Mouse (Mus musculus): ENCODE results near the gene Golm1. TPM values are rescaled to one million over a fixed set of nuclear protein-coding genes. Genes with fewer than 3 reads are reported as not detected.
"Not testable (repeated sequence)": the region's sequence is repeated elsewhere in the genome, so short reads cannot be mapped to it uniquely, and the experiment has no call there.

Gene Golm1
- total RNA-seq, 2 experiments from 2014 or later = 9.3 to 10.1 TPM

DNA sequence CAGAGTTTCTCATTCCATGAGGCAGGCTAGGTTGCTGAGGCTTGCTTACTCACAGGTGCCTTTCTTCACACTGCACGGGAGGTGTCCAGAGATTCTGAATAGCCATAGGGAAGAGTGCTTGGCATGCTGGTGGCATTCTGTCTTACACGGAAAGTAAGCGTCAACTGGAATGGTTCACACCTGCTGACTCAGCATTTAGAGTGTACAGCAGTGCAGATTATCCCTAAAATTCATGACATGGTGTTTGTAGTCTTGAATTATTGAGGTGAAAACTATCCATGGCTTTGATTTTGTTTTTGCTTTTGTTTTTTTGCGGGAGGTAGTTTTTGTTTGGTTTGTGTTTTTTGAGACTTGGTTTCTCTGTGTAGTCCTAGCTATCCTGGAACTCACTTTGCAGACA, 65.7 kb downstream of the Golm1 start:
- no peak for DNase-seq
- intact Hi-C loops (cut with DNase I; ENCODE audit: low total_unique reads) = no loop called here

DNA sequence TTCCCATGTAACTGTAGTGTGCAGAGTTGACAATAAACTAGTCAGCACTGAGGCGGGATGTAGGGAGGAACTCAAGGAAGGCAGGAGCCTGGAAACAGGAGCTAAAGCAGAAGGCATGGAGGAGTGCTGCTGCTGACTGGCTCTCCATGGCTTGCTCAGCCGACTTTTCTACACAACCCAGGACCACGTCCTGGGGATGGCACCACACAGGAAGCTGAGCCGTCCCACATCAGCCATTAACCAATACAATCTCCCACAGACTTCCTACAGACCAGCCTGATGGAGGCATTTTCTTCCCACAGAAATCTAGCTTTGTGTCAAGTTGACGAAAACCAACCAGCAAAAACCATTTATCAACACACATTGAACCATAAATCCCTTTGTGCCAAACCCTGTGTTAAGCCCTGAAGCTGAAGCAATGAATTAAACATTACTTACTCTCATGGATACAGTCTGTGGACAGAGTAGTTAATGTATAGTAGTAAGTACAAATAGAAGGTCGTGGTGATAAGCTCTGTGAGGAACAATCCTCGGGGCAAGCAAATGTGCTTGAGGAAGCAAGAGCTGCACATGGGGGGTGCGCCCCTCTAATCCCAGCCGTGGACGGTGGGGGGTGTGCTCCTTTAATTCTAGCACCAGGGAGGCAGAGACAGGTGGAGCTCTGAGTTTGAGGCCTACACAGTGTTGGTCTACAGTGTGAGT, 70.2 kb downstream of the Golm1 start:
- no peak for DNase-seq
- intact Hi-C loops (cut with DNase I; ENCODE audit: low total_unique reads) = no loop called here

DNA sequence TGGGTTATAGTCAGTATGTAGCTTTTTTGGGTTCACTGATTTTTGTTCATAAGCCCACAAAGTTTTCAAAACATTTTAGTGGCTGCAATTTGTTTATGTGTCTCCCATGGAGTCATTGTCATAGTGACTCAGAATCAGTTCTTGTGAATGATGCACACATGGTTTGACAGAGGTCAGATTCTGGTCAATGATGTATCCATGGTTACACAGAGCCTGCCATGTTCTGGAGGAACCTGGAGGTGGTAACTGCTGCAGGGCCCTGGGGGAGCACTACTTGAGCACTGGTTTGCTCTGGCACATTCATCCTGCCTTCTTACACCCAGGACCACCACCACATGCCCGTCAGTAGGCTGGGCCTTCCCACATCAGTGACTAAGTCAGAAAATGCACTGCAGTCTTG, 71.1 kb downstream of the Golm1 start:
- DNase-seq = no peak
- intact Hi-C loops (cut with DNase I; ENCODE audit: low total_unique reads) = no loop called here

DNA sequence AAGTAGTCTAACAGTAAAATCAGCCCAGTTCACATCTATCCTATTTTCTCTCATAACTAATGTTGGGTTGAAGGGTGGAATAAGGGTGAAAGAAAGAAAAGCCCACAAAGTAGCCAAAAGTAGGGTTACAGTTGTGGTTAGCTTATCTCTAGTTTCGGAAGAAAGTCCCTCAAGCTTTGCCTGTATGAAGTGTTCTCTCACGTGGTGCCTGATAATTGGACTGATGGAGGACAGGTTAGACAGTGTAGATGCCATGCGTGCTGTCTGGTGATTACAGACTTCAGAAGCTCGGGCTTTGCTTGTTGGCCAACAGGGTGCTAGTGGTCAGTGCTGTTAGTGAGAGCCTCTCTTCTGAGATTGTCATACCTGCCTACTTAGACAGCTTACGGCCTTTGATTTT, 72.5 kb downstream of the Golm1 start:
- DNase-seq = no peak
- intact Hi-C loops (cut with DNase I; ENCODE audit: low total_unique reads) = no loop called here

DNA sequence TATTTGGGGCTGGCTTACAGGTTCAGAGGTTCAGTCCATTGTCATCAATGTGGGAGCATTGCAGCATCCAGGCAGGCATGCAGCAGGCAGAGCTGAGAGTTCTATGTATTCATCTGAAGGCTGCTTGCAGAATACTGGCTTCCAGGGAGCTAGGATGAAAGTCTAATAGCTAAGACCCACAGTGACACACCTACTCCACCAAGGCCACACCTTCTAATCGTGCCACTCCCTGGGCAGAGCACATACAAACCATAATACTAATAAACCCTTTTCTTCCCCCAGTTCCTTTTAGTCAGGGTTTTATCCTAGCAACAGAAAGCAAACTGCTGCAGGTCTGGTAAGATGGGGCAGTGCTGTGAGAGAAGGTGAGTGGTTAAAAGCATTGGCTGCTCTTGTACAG, 83.0 kb downstream of the Golm1 start:
- DNase-seq = no peak
- intact Hi-C loops (cut with DNase I; ENCODE audit: low total_unique reads) = no loop called here

DNA sequence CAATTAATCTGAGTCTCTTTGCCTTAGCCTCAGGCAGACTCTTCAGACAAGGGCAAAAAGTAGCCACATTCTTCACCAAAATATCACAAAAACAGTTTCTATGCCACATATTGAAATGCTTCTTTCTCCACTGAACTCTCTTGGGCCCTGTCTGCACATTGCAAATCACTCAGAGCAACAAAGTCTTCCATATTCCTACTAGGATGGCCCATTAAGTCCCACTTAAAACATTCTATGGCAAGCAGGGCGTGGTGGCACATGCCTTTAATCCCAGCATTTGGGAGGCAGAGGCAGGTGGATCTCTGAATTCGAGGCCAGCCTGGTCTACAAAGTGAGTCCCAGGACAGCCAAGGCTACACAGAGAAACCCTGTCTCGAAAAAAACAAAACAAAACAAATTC, 83.6 kb downstream of the Golm1 start:
- DNase-seq; intact Hi-C loops (cut with DNase I; ENCODE audit: low total_unique reads): not testable (repeated sequence)

DNA sequence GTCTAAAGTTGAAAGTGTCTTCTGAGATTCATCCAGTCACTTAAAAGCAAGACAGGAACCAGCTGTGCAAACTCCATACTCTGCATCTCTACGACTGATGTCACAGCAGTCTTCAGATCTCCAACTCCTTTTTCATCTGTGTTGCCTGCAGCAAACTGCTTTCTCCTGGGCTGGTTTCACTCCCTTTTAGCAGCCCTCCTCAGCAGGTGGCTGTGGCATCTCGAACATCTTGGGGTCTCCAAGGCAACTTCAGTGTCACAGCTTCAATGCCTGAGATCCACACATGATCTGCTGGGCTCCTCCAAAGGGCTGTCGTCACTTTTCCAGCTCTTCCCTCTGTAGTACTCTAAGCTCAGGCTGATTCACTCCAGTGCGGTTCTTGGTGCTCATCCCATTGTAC, 84.9 kb downstream of the Golm1 start:
- DNase-seq = no peak
- intact Hi-C loops (cut with DNase I; ENCODE audit: low total_unique reads) = no loop called here

DNA sequence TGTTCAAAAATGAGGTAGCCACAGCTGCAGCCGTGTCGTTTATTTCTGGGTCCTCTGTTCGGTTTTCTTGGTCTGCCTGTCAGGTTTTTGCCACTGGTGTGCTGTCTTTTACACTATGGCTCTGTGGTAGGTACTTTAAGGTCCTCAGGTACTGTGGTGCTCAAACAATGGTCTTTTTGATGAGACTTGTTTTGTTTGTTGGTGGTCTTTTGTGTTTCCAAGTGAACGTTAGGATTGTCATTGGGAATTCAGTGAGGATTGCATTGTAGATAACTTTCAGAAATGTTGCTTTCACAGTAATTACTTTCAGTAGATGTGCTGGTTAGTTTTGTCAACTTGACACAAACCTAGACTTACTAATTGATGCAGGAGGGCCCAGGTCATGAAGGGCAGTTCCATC, 85.9 kb downstream of the Golm1 start:
- intact Hi-C loops (cut with DNase I; ENCODE audit: low total_unique reads) = loop anchor here (2.0 kb wide), 2 partner anchors 35 to 73 kb away; no protein-coding TSS in a partner anchor

DNA sequence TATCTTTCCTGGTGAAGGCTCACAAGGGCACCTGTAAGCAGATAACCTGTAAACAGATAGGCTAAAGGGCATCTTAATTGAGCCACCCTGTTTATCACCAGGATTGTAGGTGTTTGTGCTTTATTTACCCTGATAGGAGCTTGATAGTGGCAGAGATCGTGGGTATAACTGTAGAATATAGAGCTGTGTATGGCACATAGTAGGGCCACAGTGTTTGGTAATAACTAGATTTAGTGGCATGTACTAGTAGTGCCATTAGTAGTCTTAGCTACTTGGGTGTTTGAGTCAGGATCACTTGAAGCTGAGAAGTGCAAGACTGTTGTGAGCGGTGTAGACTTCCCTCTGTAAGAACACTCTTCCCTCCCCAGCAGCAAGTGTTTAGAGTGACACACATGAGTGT, 88.4 kb downstream of the Golm1 start:
- DNase-seq = no peak
- intact Hi-C loops (cut with DNase I; ENCODE audit: low total_unique reads) = no loop called here

More for the DNA sequence above, 85.9 kb downstream of the Golm1 start:
- DNase-seq = no peak

DNA sequence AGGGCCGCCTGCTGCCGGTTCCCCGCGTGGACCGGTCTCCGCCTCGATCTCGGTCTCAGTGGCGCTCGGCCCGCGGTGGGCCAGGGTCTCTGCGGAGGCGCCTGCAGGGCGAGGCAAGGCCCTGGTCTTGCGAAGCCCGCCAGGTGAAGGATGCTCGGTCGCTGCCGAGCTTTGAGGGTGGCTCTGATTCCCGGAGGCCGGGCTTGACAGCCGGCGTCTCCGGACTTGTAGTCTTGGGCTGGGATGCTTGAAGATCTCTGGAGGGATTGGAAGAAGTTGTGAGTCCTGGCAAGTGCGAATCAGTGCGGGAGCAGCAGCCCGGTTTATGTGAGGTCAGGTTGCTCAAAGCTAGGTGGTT, 90.0 kb downstream of the Golm1 start:
- no peak for DNase-seq
- intact Hi-C loops (cut with DNase I; ENCODE audit: low total_unique reads) = no loop called here

DNA sequence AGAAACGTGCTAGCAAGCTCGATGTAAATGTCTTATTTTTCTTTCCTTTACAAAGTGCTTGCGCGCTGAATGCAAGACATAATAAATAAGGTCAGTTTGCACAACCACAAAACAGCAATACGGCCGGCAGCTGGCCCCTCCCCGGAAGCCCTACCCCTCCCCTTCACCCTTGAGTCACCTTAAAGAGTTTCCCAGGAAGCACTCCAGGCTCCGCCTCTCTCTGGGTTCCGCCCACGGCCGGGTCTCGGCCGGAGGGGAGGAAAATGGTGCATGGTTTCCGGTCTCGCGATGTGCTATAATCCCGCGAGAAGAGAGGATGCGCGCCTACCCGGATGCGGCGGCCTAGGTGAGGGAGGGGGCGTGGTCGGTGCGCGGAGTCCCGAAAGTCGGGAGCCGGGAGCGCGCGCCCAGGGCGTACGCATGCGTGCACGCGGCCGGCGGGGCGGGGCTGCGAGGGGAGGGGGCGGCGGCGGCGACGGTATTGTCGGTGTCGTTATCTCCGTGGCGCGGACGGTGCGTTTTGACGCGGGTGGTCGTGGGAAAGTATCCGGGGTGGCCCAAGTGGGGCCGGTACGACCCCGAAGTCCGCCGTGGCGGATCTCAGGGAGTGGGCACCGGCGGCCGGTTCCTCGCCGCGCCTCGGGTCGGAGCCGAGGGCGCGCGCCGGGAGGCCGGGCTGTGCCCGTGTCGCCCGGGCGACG, 90.5 kb downstream of the Golm1 start, which contains the start of the genes Agtpbp1 and Naa35:
Agtpbp1 (minus strand) TSS at position 281 of the 701 bp plus-strand sequence.
Naa35 (plus strand) TSS at position 313 of the 701 bp plus-strand sequence.
- intact Hi-C loops (cut with DNase I; ENCODE audit: low total_unique reads) = no loop called here
- DNase-seq = peak; percentile 99

Other genes starting within 250 kb of the Golm1 start
- 10 to 100 TPM; 37.4 to 38.7 TPM for gene Agtpbp1, start 90.6 kb downstream of the Golm1 start, total RNA-seq (2021)
- 10 to 100 TPM; 25.2 to 26.4 TPM for gene Naa35, start 90.6 kb downstream of the Golm1 start, total RNA-seq (2021)
- not detected for gene 4921517D22Rik, start 18.3 kb upstream of the Golm1 start, total RNA-seq (2021)
- gene Spata31d1a, start 34.5 kb upstream of the Golm1 start, total RNA-seq (2021) = not detected
- gene Spata31d1b, start 36.5 kb upstream of the Golm1 start, total RNA-seq (2021) = not detected
- gene Spata31d1d, start 55.9 kb upstream of the Golm1 start, total RNA-seq (2021) = not detected
- gene 1700014D04Rik, start 70.9 kb upstream of the Golm1 start, total RNA-seq (2021) = not detected
- 100 to 1,000 TPM; 107 to 121 TPM for gene Isca1, start 94.0 kb upstream of the Golm1 start, total RNA-seq (2021)
- gene Gm49354, start 106.4 kb upstream of the Golm1 start, total RNA-seq (2021) = not detected
- gene Tut7, start 147.3 kb upstream of the Golm1 start, total RNA-seq (2021) = 10 to 100 TPM; 37.3 to 41.5 TPM

Measured in gastrocnemius, postnatal 14 days (tissue).